Mouse (Mus musculus) intestine, embryonic 14.5 days (tissue): ENCODE measurements at regions not wholly inside any gene's neighbourhood (a gene's known extent, or its start where the extent isn't known, plus 50 kb on each side); places are given as distances from the start of the nearest gene placed in this dataset.
"Not testable (repeated sequence)": the region's sequence is repeated elsewhere in the genome, so short reads cannot be mapped to it uniquely, and the experiment has no call there.

Experiments
- ATAC-seq: fragments of 200-750 bp; cut with Nextera tagmentation; replicated peaks from 2 replicates; pipeline ENCODE4 v1.8.0; 2017; ENCODE audit warnings: low read depth, moderate number of reproducible peaks, moderate TSS enrichment, moderate library complexity; ENCODE audit not compliant: low FRiP score, low TSS enrichment
- DNase-seq: peaks from one replicate; pipeline ENCODE4 v3.0.0-alpha.2; 2018; ENCODE audit warnings: low spot score
- H3K27ac ChIP-seq: fragments of 300-500 bp; sonication (generic); 2 replicates; pipeline ENCODE4 v1.5.1; 2014; ENCODE audit warnings: low read depth, mild to moderate bottlenecking, control low read depth
- H3K27me3 ChIP-seq: fragments of 300-500 bp; sonication (generic); replicated peaks from 2 replicates; pipeline ENCODE4 v1.6.1; 2014; ENCODE audit warnings: low read length, control low read depth; ENCODE audit not compliant: control insufficient read depth, insufficient read depth
- H3K36me3 ChIP-seq: fragments of 300-500 bp; sonication (generic); 2 replicates; pipeline ENCODE4 v1.6.1; 2014; ENCODE audit warnings: low read length, control low read depth; ENCODE audit not compliant: control insufficient read depth, insufficient read depth
- H3K4me1 ChIP-seq: fragments of 300-500 bp; sonication (generic); replicated peaks from 2 replicates; pipeline ENCODE4 v1.6.1; 2014; ENCODE audit warnings: low read length, control low read depth, mixed read lengths; ENCODE audit not compliant: control insufficient read depth, insufficient read depth
- H3K4me2 ChIP-seq: fragments of 300-500 bp; sonication (generic); 2 replicates; pipeline ENCODE4 v1.6.1; 2014; ENCODE audit warnings: low read length
- H3K4me3 ChIP-seq: fragments of 300-500 bp; sonication (generic); 2 replicates; pipeline ENCODE4 v1.5.1; 2014; ENCODE audit warnings: low read depth, low read length, control low read depth, mixed read lengths
- H3K9ac ChIP-seq: fragments of 300-500 bp; sonication (generic); 2 replicates; pipeline ENCODE4 v1.6.1; 2014; ENCODE audit warnings: mild to moderate bottlenecking, low read length
- H3K9me3 ChIP-seq: fragments of 300-500 bp; sonication (generic); 2 replicates; pipeline ENCODE4 v1.6.1; 2016; ENCODE audit warnings: low read length, control low read depth; ENCODE audit not compliant: control insufficient read depth
- WGBS: fragments of 180-500 bp; shearing (Covaris S2); extraction: QIAGEN DNeasy Blood & Tissue Kit; methylation state at CpG from one replicate; pipeline ENCODE4 v1.1.7; 2014; 5-methylcytosine and 5-hydroxymethylcytosine counted together

DNA sequence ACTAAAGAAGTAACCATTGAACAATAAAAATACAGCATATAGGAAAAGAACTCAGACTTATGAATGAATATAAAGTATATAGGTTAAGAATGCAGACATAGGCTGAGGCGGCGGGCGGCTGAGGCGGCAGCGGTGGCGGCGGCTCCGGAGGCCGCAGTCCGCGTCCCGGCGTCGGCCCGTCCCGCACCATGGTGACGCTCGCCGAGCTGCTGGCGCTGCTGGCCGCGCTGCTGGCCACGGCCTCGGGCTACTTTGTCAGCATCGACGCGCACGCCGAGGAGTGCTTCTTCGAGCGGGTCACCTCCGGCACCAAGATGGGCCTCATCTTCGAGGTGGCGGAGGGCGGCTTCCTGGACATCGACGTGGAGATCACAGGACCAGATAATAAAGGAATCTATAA is 757.6 kb upstream of the Kirrel3 start:
- H3K36me3 ChIP-seq, DNase-seq, H3K4me3 ChIP-seq, H3K9ac ChIP-seq, H3K27ac ChIP-seq, H3K4me2 ChIP-seq, H3K9me3 ChIP-seq, H3K4me1 ChIP-seq, H3K27me3 ChIP-seq, ATAC-seq: not testable (repeated sequence)
- whole genome bisulfite sequencing = 82% methylated on average over 21 of the region's 37 CpGs

DNA sequence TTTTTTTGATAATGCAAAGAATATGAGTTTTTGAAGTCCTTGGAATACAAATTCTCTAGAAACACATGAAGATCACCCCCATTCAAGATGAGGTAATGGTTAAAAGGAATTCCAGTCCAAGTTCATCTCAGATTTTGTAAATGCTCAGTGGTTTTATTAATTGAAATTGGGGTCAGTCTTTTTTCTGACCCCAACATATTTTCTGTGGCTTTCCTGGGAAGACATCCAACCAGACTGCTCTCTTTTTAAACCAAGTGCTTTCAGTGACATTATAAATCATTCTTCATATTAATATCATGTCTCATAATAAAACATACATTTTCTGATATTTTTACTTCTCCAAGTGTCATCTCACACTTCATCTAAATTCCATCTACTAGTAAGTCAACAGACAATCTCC is 725.0 kb upstream of the Kirrel3 start:
- Histone ChIP-seq H3K4me1 (no peaks in the 10 kb centered on the region), H3K27ac (no peak overlapping the region), H3K9ac (no peak overlapping the region), H3K9me3 (no peaks in the 10 kb centered on the region), H3K36me3 (no peaks in the 10 kb centered on the region), H3K4me3 (no peak overlapping the region), H3K27me3 (no peaks in the 10 kb centered on the region), H3K4me2 (no peak overlapping the region)
- ATAC-seq (no peak), DNase-seq (no peak)

DNA sequence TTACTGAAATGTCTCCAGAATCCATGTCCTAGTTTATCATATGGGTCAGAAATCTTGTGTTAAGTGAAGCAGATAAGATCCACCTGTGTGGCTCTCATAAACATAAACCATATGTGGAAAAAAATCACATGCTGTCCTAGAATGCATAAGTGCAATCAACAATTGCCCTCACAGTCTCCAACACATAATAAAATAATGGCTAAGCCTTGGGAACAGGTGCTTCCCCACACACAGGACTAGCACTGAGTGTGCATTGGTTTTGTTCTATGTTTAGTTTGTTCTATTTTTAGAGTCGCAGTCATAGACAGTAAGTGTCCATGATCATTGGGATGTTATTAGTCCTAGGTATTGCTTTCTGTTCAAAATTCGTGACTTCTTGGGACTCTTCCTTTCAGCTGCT is 719.5 kb upstream of the Kirrel3 start:
- ATAC-seq (no peak), DNase-seq (no peak)
- Histone ChIP-seq H3K4me2 (no peak overlapping the region), H3K9me3 (no peaks in the 10 kb centered on the region), H3K36me3 (no peaks in the 10 kb centered on the region), H3K27me3 (no peaks in the 10 kb centered on the region), H3K4me3 (no peak overlapping the region), H3K27ac (no peak overlapping the region), H3K9ac (no peak overlapping the region), H3K4me1 (no peaks in the 10 kb centered on the region)
- WGBS = 70% methylated on average over 2 of the region's 2 CpGs

DNA sequence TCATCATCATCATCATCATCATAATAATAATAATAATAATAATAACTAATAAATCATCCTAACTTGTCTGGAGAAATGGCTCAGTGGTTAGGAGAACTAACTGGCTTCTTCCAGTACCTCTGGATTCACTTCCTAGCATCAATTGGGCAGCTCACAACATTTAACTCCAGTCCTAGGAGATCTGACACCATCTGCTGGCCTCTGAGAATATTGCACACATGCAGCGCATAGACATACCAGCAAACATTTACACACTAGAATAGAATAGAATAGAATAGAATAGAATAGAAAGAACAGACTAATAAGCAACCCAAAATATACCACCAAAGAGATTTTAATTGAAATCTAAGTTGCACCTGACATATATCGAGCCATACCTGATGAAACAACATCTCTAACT is 715.9 kb upstream of the Kirrel3 start:
- Histone ChIP-seq H3K4me2 (no peak overlapping the region), H3K27me3 (no peaks in the 10 kb centered on the region), H3K36me3 (no peaks in the 10 kb centered on the region), H3K4me3 (no peak overlapping the region), H3K9me3 (no peaks in the 10 kb centered on the region), H3K4me1 (no peaks in the 10 kb centered on the region), H3K27ac (no peak overlapping the region), H3K9ac (no peak overlapping the region)
- DNase-seq (no peak), ATAC-seq (no peak)
- 93% methylated on average over 2 of the region's 2 CpGs for WGBS

DNA sequence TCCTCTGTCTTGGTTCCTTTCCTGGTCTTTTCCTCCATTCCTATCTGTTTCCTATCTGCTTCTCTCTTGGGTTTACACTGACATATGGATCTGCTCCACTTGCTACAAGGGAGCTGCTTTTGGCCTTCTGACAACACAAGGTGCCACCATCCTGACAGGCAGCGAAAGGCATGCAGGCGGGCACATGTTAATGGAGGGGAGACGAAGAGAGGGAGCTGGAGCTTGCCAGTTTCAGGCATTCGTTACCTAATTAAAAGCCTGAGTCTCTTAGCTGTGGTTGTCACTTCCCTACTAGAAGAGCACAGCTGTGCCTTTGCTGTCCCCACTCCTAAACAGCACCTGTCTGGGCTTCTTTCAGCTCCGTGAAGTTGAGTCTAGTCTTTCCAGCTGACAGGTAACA is 711.5 kb upstream of the Kirrel3 start:
- 68% methylated on average over 5 of the region's 5 CpGs for whole genome bisulfite sequencing
- Histone ChIP-seq H3K4me1 (no peaks in the 10 kb centered on the region), H3K27ac (no peak overlapping the region), H3K9ac (no peak overlapping the region), H3K27me3 (no peaks in the 10 kb centered on the region), H3K36me3 (no peaks in the 10 kb centered on the region), H3K9me3 (no peaks in the 10 kb centered on the region), H3K4me3 (no peak overlapping the region), H3K4me2 (no peak overlapping the region)
- ATAC-seq (no peak), DNase-seq (no peak)

DNA sequence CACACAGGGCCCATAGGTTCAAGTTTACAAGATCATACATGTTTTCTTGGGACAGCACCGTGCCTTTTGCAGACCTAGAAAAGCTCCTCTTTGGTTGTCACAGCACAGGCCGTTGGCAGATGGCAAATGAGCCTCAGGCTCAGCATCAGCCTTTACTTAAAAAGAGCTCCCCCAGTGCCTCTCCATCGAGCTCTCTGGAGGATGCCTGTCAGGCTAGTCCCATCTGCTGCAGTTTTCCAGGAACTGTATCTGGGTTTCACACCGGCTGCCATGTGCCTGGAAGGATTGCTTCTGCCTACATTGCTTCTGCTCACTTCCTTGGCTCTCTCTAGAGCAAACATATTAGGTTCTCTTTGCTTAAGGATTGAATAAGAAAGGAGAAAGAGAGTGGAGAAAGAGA is 695.1 kb upstream of the Kirrel3 start:
- H3K27ac ChIP-seq = no peak overlapping the region
- no peak for ATAC-seq
- H3K9me3 ChIP-seq = no peaks in the 10 kb centered on the region
- no peak overlapping the region for H3K4me2 ChIP-seq
- no peaks in the 10 kb centered on the region for H3K36me3 ChIP-seq
- H3K9ac ChIP-seq = no peak overlapping the region
- no peak for DNase-seq
- no peak overlapping the region for H3K4me3 ChIP-seq
- WGBS = 76% methylated on average over 4 of the region's 4 CpGs
- no peaks in the 10 kb centered on the region for H3K4me1 ChIP-seq
- no peaks in the 10 kb centered on the region for H3K27me3 ChIP-seq

DNA sequence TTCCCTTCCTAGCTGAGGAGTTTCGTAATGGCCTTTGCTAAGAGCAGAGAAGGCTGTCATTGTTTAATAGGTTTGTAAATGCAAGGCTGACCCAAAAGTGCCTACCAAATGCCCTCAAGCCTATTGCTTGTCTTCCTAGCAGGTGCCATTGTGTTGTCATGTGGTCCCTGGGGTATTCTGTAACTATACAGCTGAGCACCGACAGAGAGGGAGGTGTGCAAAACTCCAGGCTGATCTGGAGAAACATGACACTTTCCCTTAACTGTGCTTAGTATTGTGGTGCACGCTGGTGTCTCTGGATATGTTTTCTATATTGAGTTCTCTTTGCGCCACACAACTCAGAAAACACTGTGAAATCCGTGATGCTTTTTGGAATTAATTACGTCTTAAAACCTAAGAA is 685.4 kb upstream of the Kirrel3 start:
- Histone ChIP-seq H3K4me2 (no peak overlapping the region), H3K27ac (no peak overlapping the region), H3K4me3 (no peak overlapping the region), H3K9ac (no peak overlapping the region), H3K4me1 (no peaks in the 10 kb centered on the region), H3K36me3 (no peaks in the 10 kb centered on the region), H3K9me3 (no peaks in the 10 kb centered on the region), H3K27me3 (no peaks in the 10 kb centered on the region)
- no peak for DNase-seq
- WGBS = 83% methylated on average over 6 of the region's 6 CpGs
- no peak for ATAC-seq

DNA sequence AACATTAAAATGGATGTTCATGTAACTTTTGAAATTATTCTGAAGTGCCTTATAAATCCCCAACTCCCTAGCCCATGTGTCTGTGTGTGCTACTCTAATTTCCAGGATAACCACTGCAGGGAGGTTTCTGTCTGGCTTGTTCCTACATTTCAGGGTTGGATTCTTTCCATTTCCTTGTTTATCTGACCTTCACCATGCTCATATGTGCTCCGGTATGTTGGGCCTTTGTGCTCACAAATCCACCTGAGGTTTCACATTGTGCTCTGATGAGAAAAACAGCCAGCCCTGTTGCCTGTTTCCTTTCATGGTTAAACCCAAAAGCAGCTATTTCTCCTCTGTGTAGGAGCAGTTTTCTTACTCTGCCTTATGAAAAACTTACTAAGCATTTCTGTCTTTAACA is 684.9 kb upstream of the Kirrel3 start:
- Histone ChIP-seq H3K4me3 (no peak overlapping the region), H3K4me1 (no peaks in the 10 kb centered on the region), H3K36me3 (no peaks in the 10 kb centered on the region), H3K9ac (no peak overlapping the region), H3K27me3 (no peaks in the 10 kb centered on the region), H3K27ac (no peak overlapping the region), H3K4me2 (no peak overlapping the region), H3K9me3 (no peaks in the 10 kb centered on the region)
- WGBS = 33% methylated on average over 1 of the region's 1 CpGs
- ATAC-seq (no peak), DNase-seq (no peak)

DNA sequence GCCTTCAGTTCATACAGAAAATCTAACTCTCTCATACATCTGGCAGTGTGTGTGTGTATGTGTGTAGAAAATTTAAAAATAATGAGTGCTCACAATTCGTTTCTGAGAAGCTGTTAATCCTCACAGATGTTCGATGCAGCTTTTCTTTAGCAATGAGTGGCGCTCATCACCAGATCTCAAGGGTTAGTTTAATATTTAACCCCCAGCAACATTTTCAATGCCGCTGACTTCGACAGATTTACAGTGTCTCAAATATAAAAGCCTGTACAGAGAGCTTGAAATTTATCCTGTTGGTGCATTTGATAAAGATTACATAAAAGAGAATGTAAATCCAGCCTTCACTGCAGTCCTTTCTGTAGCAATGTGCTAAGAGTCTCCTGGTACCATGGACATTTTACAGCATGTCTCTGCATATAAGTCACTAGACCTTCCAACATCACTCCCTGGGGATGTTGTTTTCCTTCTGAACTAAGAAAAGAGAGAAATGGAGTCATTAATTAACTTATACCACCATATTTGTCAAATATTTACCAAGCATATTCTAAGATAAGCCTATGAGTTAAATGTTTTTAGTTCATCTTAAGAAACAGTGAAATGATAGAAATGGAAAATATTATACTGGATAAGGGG is 670.8 kb upstream of the Kirrel3 start:
- Histone ChIP-seq H3K4me2 (no peak overlapping the region), H3K27me3 (no peaks in the 10 kb centered on the region), H3K4me3 (no peak overlapping the region), H3K9me3 (no peaks in the 10 kb centered on the region), H3K9ac (no peak overlapping the region), H3K27ac (no peak overlapping the region), H3K4me1 (no peaks in the 10 kb centered on the region), H3K36me3 (no peaks in the 10 kb centered on the region)
- ATAC-seq (no peak), DNase-seq (no peak)
- 51% methylated on average over 5 of the region's 5 CpGs for WGBS
